Mouse (Mus musculus) liver, adult 2 months (tissue): ENCODE data around the gene Cep63. TPM values are rescaled to one million over a fixed set of nuclear protein-coding genes. Genes with fewer than 3 reads are reported as not detected.
A peak's percentile ranks its signal among the peaks of the same experiment; 100 is the strongest.

Source experiments
- DNase-seq: peaks from one replicate; pipeline ENCODE4 v3.0.0-alpha.2; 2011; ENCODE audit warnings: low read depth, low spot score; ENCODE audit errors: extremely low read depth
- H3K27ac ChIP-seq: fragments of 200-500 bp; replicated peaks from 2 replicates; pipeline ENCODE4 v1.5.1; 2012; ENCODE audit warnings: low read depth, mild to moderate bottlenecking, control low read depth, inconsistent platforms, low read length; ENCODE audit not compliant: insufficient read depth
- H3K27me3 ChIP-seq: fragments of 200-500 bp; 2 replicates; pipeline ENCODE4 v1.6.1; 2012; ENCODE audit warnings: mild to moderate bottlenecking, moderate library complexity, low read length, inconsistent platforms; ENCODE audit not compliant: control insufficient read depth, insufficient read depth
- H3K36me3 ChIP-seq: fragments of 200-500 bp; 2 replicates; pipeline ENCODE4 v1.6.1; 2012; ENCODE audit warnings: low read length, inconsistent platforms; ENCODE audit not compliant: control insufficient read depth, insufficient read depth
- H3K4me1 ChIP-seq: fragments of 200-500 bp; 2 replicates; pipeline ENCODE4 v1.6.1; 2011; ENCODE audit warnings: low read length; ENCODE audit not compliant: control insufficient read depth, insufficient read depth
- H3K4me3 ChIP-seq: fragments of 200-500 bp; 2 replicates; pipeline ENCODE4 v1.5.1; 2011; ENCODE audit warnings: low read depth, mild to moderate bottlenecking, control low read depth, low read length, moderate library complexity; ENCODE audit not compliant: insufficient read depth
- H3K79me2 ChIP-seq: fragments of 200-500 bp; 2 replicates; pipeline ENCODE4 v1.6.1; 2012; ENCODE audit warnings: inconsistent platforms, mild to moderate bottlenecking, low read length, moderate library complexity; ENCODE audit not compliant: control insufficient read depth, insufficient read depth
- H3K9ac ChIP-seq: fragments of 200-500 bp; 2 replicates; pipeline ENCODE4 v1.6.1; 2012; ENCODE audit warnings: low read depth, mild to moderate bottlenecking, control low read depth, inconsistent platforms, low read length
- CTCF ChIP-seq: fragments of 200-500 bp; IDR thresholded peaks from 2 replicates; pipeline ENCODE4 v1.5.1; 2011; ENCODE audit warnings: low read depth, low read length, control low read depth
- POLR2A ChIP-seq: fragments of 200-500 bp; IDR thresholded peaks from 2 replicates; pipeline ENCODE4 v1.6.1; 2011; ENCODE audit warnings: low read length, control low read depth; ENCODE audit not compliant: insufficient read depth; ENCODE audit errors: extremely low read depth
- WGBS: fragments of 180-500 bp; shearing (Covaris S2); methylation state at CpG from one replicate; pipeline ENCODE4 v1.1.7; 2018; 5-methylcytosine and 5-hydroxymethylcytosine counted together
- polyA plus RNA-seq: library from polyadenylated mRNA; depleted of rRNA; stranded (reverse); fragments of >200 nt; gene quantifications from 2 replicates; pipeline ENCODE4 v1.2.3, GENCODE M21; 2012
- total RNA-seq: library from RNA; depleted of rRNA; stranded (reverse); fragments of >200 nt; gene quantifications from 2 replicates; pipeline ENCODE4 v1.2.3, GENCODE M21; 2014

Cep63 gene
- total and polyA plus RNA-seq, 2 experiments, result 2.0 to 6.5 TPM

- TF ChIP-seq POLR2A (no peak), CTCF (peak; percentile 42; the same call in 1 of the 2 replicates)
Observed at GRCm38 (mm10) chr9:102636553-102636952, 10.2 kb upstream of the Cep63 start.

GRCm38 (mm10) chr9:102634453-102634852, 8.1 kb upstream of the Cep63 start:
- no peaks in the 10 kb centered on the region for H3K4me1 ChIP-seq
- H3K27me3 ChIP-seq, result no peaks in the 10 kb centered on the region
- WGBS, result 81% methylated on average over 8 of the region's 8 CpGs
- H3K79me2 ChIP-seq, result no peaks in the 10 kb centered on the region
- H3K9ac ChIP-seq, result no peak overlapping the region
- H3K4me3 ChIP-seq, result no peak overlapping the region
- no peak overlapping the region for H3K27ac ChIP-seq
- peaks cover 6% of the 10 kb centered on the region; the same call in 1 of the 2 replicates for H3K36me3 ChIP-seq
- no peak for DNase-seq
- TF ChIP-seq CTCF (no peak), POLR2A (no peak)

More at GRCm38 (mm10) chr9:102636553-102636952, 10.2 kb upstream of the Cep63 start:
- DNase-seq, result peak; percentile 41
- 2% methylated on average over 4 of the region's 4 CpGs for WGBS
- Histone ChIP-seq H3K4me3 (no peak overlapping the region), H3K36me3 (peaks cover 6% of the 10 kb centered on the region; the same call in 1 of the 2 replicates), H3K27ac (no peak overlapping the region), H3K79me2 (no peaks in the 10 kb centered on the region), H3K9ac (no peak overlapping the region), H3K27me3 (no peaks in the 10 kb centered on the region), H3K4me1 (no peaks in the 10 kb centered on the region)

GRCm38 (mm10) chr9:102632923-102633537, 6.7 kb upstream of the Cep63 start:
- Histone ChIP-seq H3K27me3 (no peaks in the 10 kb centered on the region), H3K4me3 (no peak overlapping the region), H3K79me2 (no peaks in the 10 kb centered on the region), H3K36me3 (peaks cover 6% of the 10 kb centered on the region; the same call in 1 of the 2 replicates), H3K4me1 (no peaks in the 10 kb centered on the region), H3K9ac (no peak overlapping the region), H3K27ac (no peak overlapping the region)
- DNase-seq, result peak; percentile 55
- 63% methylated on average over 1 of the region's 1 CpGs for WGBS
- TF ChIP-seq POLR2A (no peak), CTCF (peak; percentile 62)

GRCm38 (mm10) chr9:102632173-102632572, 5.8 kb upstream of the Cep63 start:
- Histone ChIP-seq H3K4me1 (peaks cover 4% of the 10 kb centered on the region), H3K79me2 (no peaks in the 10 kb centered on the region; the same call in 1 of the 2 replicates), H3K27me3 (no peaks in the 10 kb centered on the region), H3K9ac (no peak overlapping the region), H3K27ac (no peak overlapping the region), H3K36me3 (peaks cover 6% of the 10 kb centered on the region; the same call in 1 of the 2 replicates), H3K4me3 (no peak overlapping the region)
- TF ChIP-seq CTCF (no peak), POLR2A (no peak)
- DNase-seq, result no peak
- WGBS, result 92% methylated on average over 4 of the region's 4 CpGs

DNA sequence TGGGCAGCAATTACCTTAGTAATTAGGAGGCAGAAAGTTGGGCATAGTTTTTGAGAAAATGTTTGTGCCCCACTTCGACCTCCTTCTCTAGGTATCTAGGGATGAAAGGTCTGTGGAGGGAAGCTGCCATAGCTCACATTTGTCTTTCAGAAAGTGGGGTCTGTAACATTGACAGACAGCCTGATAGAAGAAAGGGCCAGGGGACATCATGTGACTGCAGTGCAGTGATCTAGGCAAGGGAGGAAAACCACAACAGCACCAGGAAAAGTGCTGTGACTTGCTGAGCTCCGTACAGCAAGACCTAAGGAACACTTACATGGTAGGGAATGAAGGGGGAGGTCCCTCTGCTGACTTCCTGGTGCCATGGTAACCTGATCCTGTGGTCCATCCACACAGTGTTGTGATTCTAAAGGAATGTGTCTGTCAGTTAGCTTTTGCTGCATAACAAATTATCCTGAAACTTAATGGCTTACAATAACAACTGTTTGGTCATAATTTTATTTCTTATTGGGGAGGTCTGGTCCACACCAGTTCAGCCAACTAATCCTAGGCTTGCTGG, 5.3 kb upstream of the Cep63 start:
- no peak for DNase-seq
- TF ChIP-seq CTCF (no peak), POLR2A (no peak)
- Histone ChIP-seq H3K9ac (no peak overlapping the region), H3K4me1 (peaks cover 7% of the 10 kb centered on the region), H3K27me3 (no peaks in the 10 kb centered on the region), H3K36me3 (peaks cover 6% of the 10 kb centered on the region; the same call in 1 of the 2 replicates), H3K27ac (no peak overlapping the region), H3K79me2 (no peaks in the 10 kb centered on the region; the same call in 1 of the 2 replicates), H3K4me3 (no peak overlapping the region)
- WGBS, result 73% methylated on average over 2 of the region's 2 CpGs

- DNase-seq, result no peak
- Histone ChIP-seq H3K4me3 (no peak overlapping the region), H3K36me3 (peaks cover under 1% of the 10 kb centered on the region; the same call in 1 of the 2 replicates), H3K4me1 (peaks cover 7% of the 10 kb centered on the region), H3K9ac (no peak overlapping the region), H3K27ac (no peak overlapping the region), H3K27me3 (no peaks in the 10 kb centered on the region), H3K79me2 (no peaks in the 10 kb centered on the region; the same call in 1 of the 2 replicates)
- 78% methylated on average over 7 of the region's 7 CpGs for WGBS
- TF ChIP-seq CTCF, result no peak
- no peak for TF ChIP-seq POLR2A
Observed at GRCm38 (mm10) chr9:102629052-102629451, 2.7 kb upstream of the Cep63 start.
